Mouse (Mus musculus) hindbrain, postnatal 0 days (tissue): Measurements from ENCODE around the gene Gga2. TPM values are rescaled to one million over a fixed set of nuclear protein-coding genes. Genes with fewer than 3 reads are reported as not detected.
A peak's percentile ranks its signal among the peaks of the same experiment; 100 is the strongest.

Experiments
- ATAC-seq: fragments of 200-750 bp; cut with Nextera tagmentation; 2 replicates; pipeline ENCODE4 v1.8.0; 2017; ENCODE audit warnings: mild to moderate bottlenecking, moderate TSS enrichment, moderate library complexity
- DNase-seq: peaks from one replicate; pipeline ENCODE4 v3.0.0-alpha.2; 2015; ENCODE audit warnings: low spot score
- H3K27ac ChIP-seq: fragments of 300-500 bp; sonication (generic); 2 replicates; pipeline ENCODE4 v1.5.1; 2014; ENCODE audit warnings: mild to moderate bottlenecking
- H3K27me3 ChIP-seq: fragments of 300-500 bp; sonication (generic); 2 replicates; pipeline ENCODE4 v1.6.1; 2014; ENCODE audit warnings: low read length, mixed read lengths; ENCODE audit not compliant: insufficient read depth
- H3K36me3 ChIP-seq: fragments of 300-500 bp; sonication (generic); 2 replicates; pipeline ENCODE4 v1.6.1; 2014; ENCODE audit warnings: low read length, mixed read lengths; ENCODE audit not compliant: insufficient read depth
- H3K4me1 ChIP-seq: fragments of 300-500 bp; sonication (generic); 2 replicates; pipeline ENCODE4 v1.6.1; 2014; ENCODE audit warnings: antibody characterized with exemption, low read length, mixed read lengths; ENCODE audit not compliant: insufficient read depth
- H3K4me2 ChIP-seq: fragments of 300-500 bp; sonication (generic); 2 replicates; pipeline ENCODE4 v1.6.1; 2014; ENCODE audit warnings: low read depth, mild to moderate bottlenecking, low read length, moderate library complexity, mixed read lengths
- H3K4me3 ChIP-seq: fragments of 300-500 bp; sonication (generic); 2 replicates; pipeline ENCODE4 v1.5.1; 2014; ENCODE audit warnings: low read length
- H3K9ac ChIP-seq: fragments of 300-500 bp; sonication (generic); replicated peaks from 2 replicates; pipeline ENCODE4 v1.6.1; 2014; ENCODE audit warnings: mild to moderate bottlenecking, low read length, moderate library complexity, mixed read lengths
- H3K9me3 ChIP-seq: fragments of 300-500 bp; sonication (generic); 2 replicates; pipeline ENCODE4 v1.6.1; 2016; ENCODE audit warnings: low read length, mixed read lengths
- CTCF ChIP-seq: IDR thresholded peaks from 2 replicates; pipeline ENCODE4 v1.5.1; 2016; ENCODE audit warnings: antibody characterized with exemption, control low read depth, low read depth
- WGBS: fragments of 180-500 bp; shearing (Covaris S2); extraction: QIAGEN DNeasy Blood & Tissue Kit; methylation state at CpG from one replicate; pipeline ENCODE4 v1.1.7; 2014; 5-methylcytosine and 5-hydroxymethylcytosine counted together
- polyA plus RNA-seq: library from polyadenylated mRNA; unstranded; fragments of >200 nt; fragmentation: Nextera tagmentation; extraction: Ambion mirVana; gene quantifications from 2 replicates; pipeline ENCODE4 v1.2.1, GENCODE M21; 2015
- total RNA-seq: library from RNA; depleted of rRNA; stranded (reverse); fragments of >200 nt; gene quantifications from 2 replicates; pipeline ENCODE4 v1.2.3, GENCODE M21; 2014

Gga2 gene
- total and polyA plus RNA-seq, 2 experiments from 2014 or later: 21.5 to 24.3 TPM

GRCm38 (mm10) chr7:121961913-121962570, 59.0 kb downstream of the Gga2 start:
- ATAC-seq (no peak), DNase-seq (no peak)
- H3K27ac ChIP-seq: no peak overlapping the region
- no peak overlapping the region for H3K9ac ChIP-seq
- 91% methylated on average over 7 of the region's 7 CpGs for WGBS
- H3K36me3 ChIP-seq: peaks cover 12% of the 10 kb centered on the region; the same call in 1 of the 2 replicates
- no peaks in the 10 kb centered on the region for H3K4me1 ChIP-seq
- no peaks in the 10 kb centered on the region for H3K9me3 ChIP-seq
- no peak overlapping the region for H3K4me2 ChIP-seq
- no peaks in the 10 kb centered on the region for H3K27me3 ChIP-seq
- TF ChIP-seq CTCF: no peak
- H3K4me3 ChIP-seq: no peak overlapping the region

- TF ChIP-seq CTCF: no peak
- no peaks in the 10 kb centered on the region for H3K9me3 ChIP-seq
- no peak overlapping the region for H3K9ac ChIP-seq
- ATAC-seq: no peak
- 89% methylated on average over 12 of the region's 12 CpGs for WGBS
- no peak overlapping the region for H3K4me2 ChIP-seq
- peaks cover 3% of the 10 kb centered on the region; the same call in 1 of the 2 replicates for H3K36me3 ChIP-seq
- H3K4me3 ChIP-seq: no peak overlapping the region
- H3K4me1 ChIP-seq: no peaks in the 10 kb centered on the region
- no peaks in the 10 kb centered on the region for H3K27me3 ChIP-seq
- no peak overlapping the region for H3K27ac ChIP-seq
- DNase-seq: no peak
Measured at GRCm38 (mm10) chr7:121955802-121956201, 65.2 kb downstream of the Gga2 start.

- no peak for TF ChIP-seq CTCF
- H3K4me1 ChIP-seq: no peaks in the 10 kb centered on the region
- 85% methylated on average over 11 of the region's 11 CpGs for WGBS
- no peak overlapping the region for H3K4me2 ChIP-seq
- no peak overlapping the region for H3K4me3 ChIP-seq
- H3K27me3 ChIP-seq: no peaks in the 10 kb centered on the region
- H3K27ac ChIP-seq: no peak overlapping the region
- DNase-seq (no peak), ATAC-seq (no peak)
- no peaks in the 10 kb centered on the region for H3K9me3 ChIP-seq
- no peaks in the 10 kb centered on the region for H3K36me3 ChIP-seq
- H3K9ac ChIP-seq: no peak overlapping the region
Measured at GRCm38 (mm10) chr7:121954891-121955669, 65.9 kb downstream of the Gga2 start.

- H3K27me3 ChIP-seq: no peaks in the 10 kb centered on the region
- WGBS: 59% methylated on average over 4 of the region's 4 CpGs
- H3K4me2 ChIP-seq: no peak overlapping the region
- H3K36me3 ChIP-seq: peaks cover 10% of the 10 kb centered on the region
- no peak for ATAC-seq
- H3K9me3 ChIP-seq: no peaks in the 10 kb centered on the region
- no peak overlapping the region for H3K9ac ChIP-seq
- H3K4me1 ChIP-seq: no peaks in the 10 kb centered on the region
- H3K27ac ChIP-seq: no peak overlapping the region
- no peak for TF ChIP-seq CTCF
- no peak overlapping the region for H3K4me3 ChIP-seq
- no peak for DNase-seq
Measured at GRCm38 (mm10) chr7:121947513-121947912, 73.5 kb downstream of the Gga2 start.

DNA sequence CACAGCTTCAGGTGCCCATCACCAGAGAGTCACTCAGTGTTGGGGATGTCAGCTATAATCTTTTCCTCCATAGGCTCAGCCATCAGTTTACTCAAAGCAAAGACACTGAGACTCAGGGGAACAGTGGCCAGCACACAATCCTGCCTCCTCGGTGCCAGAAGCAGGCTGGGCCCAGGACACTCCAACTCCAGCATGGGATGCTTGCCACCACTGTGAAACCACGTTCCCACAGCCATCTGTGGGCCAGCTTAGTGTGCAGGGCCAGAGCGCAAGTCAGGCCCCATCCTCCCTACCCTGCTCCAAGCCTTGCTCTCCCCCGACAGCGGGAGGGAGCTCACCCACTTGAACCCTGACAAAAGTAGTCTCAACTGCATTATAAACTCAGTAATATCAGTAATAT, 74.8 kb downstream of the Gga2 start:
- WGBS: 62% methylated on average over 5 of the region's 5 CpGs
- TF ChIP-seq CTCF: no peak
- DNase-seq: peak; percentile 27
- 0 out of 2 replicates have a peak, but pooled peaks have one; percentile 38 for ATAC-seq
- Histone ChIP-seq H3K9ac (no peak overlapping the region), H3K27ac (no peak overlapping the region; the same call in 1 of the 2 replicates), H3K4me3 (no peak overlapping the region), H3K36me3 (peaks cover 12% of the 10 kb centered on the region), H3K27me3 (no peaks in the 10 kb centered on the region), H3K4me2 (no peak overlapping the region), H3K9me3 (no peaks in the 10 kb centered on the region), H3K4me1 (no peaks in the 10 kb centered on the region)

- H3K4me3 ChIP-seq: no peak overlapping the region
- no peak overlapping the region for H3K9ac ChIP-seq
- TF ChIP-seq CTCF: no peak
- no peaks in the 10 kb centered on the region for H3K9me3 ChIP-seq
- ATAC-seq: no peak
- H3K36me3 ChIP-seq: peaks cover 12% of the 10 kb centered on the region
- DNase-seq: no peak
- no peak overlapping the region for H3K4me2 ChIP-seq
- H3K4me1 ChIP-seq: peaks cover 11% of the 10 kb centered on the region
- 97% methylated on average over 2 of the region's 2 CpGs for WGBS
- no peak overlapping the region for H3K27ac ChIP-seq
- H3K27me3 ChIP-seq: no peaks in the 10 kb centered on the region
Measured at GRCm38 (mm10) chr7:121942371-121942770, 78.7 kb downstream of the Gga2 start.

DNA sequence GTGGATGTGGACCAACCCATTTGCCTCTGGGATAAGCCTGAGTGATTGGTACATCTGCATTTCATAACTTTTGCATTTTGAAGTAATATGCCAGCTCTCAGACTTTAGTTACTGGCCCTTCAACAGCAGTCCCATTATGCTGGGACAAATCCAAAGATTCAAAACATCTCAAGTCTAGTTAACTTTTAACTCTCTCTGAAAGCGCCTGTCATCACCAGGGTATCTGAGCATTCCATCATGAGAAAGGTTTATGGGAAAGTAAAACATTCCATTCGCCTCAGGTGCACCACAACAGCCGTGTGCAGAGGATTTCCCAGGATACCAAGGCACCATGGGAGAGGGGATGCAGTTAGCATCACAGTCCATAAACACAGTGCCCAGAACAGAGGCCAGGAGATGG, 79.4 kb downstream of the Gga2 start:
- H3K9me3 ChIP-seq: no peaks in the 10 kb centered on the region
- WGBS: 90% methylated on average over 3 of the region's 3 CpGs
- H3K36me3 ChIP-seq: peaks cover 12% of the 10 kb centered on the region
- peaks cover 14% of the 10 kb centered on the region for H3K4me1 ChIP-seq
- ATAC-seq: no peak
- no peak overlapping the region for H3K4me3 ChIP-seq
- no peak overlapping the region for H3K27ac ChIP-seq
- no peak overlapping the region for H3K9ac ChIP-seq
- TF ChIP-seq CTCF: no peak
- H3K27me3 ChIP-seq: no peaks in the 10 kb centered on the region
- DNase-seq: no peak
- H3K4me2 ChIP-seq: no peak overlapping the region
